Mouse (Mus musculus) lung, embryonic 15.5 days (tissue): Measurements from ENCODE around the gene Tcf12. TPM values are rescaled to one million over a fixed set of nuclear protein-coding genes. Genes with fewer than 3 reads are reported as not detected.

Experiments
- ATAC-seq: fragments of 200-750 bp; cut with Nextera tagmentation; 2 replicates; pipeline ENCODE4 v1.8.0; 2017; ENCODE audit warnings: moderate number of reproducible peaks, borderline replicate concordance; ENCODE audit not compliant: low FRiP score, low TSS enrichment; ENCODE audit errors: extremely low read depth
- H3K27ac ChIP-seq: fragments of 300-500 bp; sonication (generic); 2 replicates; pipeline ENCODE4 v1.5.1; 2015; ENCODE audit warnings: moderate library complexity, mild to moderate bottlenecking, inconsistent platforms
- H3K27me3 ChIP-seq: fragments of 300-500 bp; sonication (generic); 2 replicates; pipeline ENCODE4 v1.6.1; 2015; ENCODE audit warnings: inconsistent platforms
- H3K36me3 ChIP-seq: fragments of 300-500 bp; sonication (generic); 2 replicates; pipeline ENCODE4 v1.6.1; 2015; ENCODE audit warnings: inconsistent platforms
- H3K4me1 ChIP-seq: fragments of 300-500 bp; sonication (generic); 2 replicates; pipeline ENCODE4 v1.6.1; 2015; ENCODE audit warnings: inconsistent platforms
- H3K4me2 ChIP-seq: fragments of 300-500 bp; sonication (generic); 2 replicates; pipeline ENCODE4 v1.6.1; 2015; ENCODE audit warnings: inconsistent platforms, mild to moderate bottlenecking, moderate library complexity
- H3K4me3 ChIP-seq: fragments of 300-500 bp; sonication (generic); 2 replicates; pipeline ENCODE4 v1.5.1; 2015; ENCODE audit warnings: mild to moderate bottlenecking, inconsistent platforms
- H3K9ac ChIP-seq: fragments of 300-500 bp; sonication (generic); 2 replicates; pipeline ENCODE4 v1.6.1; 2015; ENCODE audit warnings: inconsistent platforms
- H3K9me3 ChIP-seq: fragments of 300-500 bp; sonication (generic); 2 replicates; pipeline ENCODE4 v1.6.1; 2016; ENCODE audit warnings: inconsistent platforms
- WGBS: fragments of 180-500 bp; shearing (Covaris S2); methylation state at CpG from one replicate; pipeline ENCODE4 v1.1.7; 2015; 5-methylcytosine and 5-hydroxymethylcytosine counted together
- polyA plus RNA-seq: library from polyadenylated mRNA; unstranded; fragments of >200 nt; fragmentation: Nextera tagmentation; extraction: Ambion mirVana; gene quantifications from 2 replicates; pipeline ENCODE4 v1.2.1, GENCODE M21; 2015

Tcf12 gene
- polyA plus RNA-seq, 1 experiment from 2014 or later = 75.8 TPM

DNA sequence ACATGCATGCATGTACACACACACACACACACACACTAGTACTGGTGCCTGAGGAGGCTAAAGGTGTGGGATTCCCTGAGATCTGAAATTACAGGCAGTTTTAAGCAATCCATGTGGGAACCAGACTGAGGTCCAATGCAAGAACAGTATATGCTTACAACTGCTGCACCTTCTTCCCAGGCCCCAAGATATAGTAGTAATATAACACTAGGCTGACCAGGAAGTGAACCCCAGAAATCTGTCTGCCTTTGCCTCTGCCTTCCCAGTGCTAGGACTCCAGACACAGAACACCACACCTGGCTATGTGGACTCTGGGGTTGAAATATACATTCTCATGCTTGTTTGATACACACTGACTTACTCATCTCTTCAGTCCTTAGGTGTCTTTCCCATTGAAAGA, 6.8 kb upstream of the Tcf12 start:
- Histone ChIP-seq H3K9ac (no peak overlapping the region), H3K4me2 (no peak overlapping the region), H3K4me3 (no peak overlapping the region), H3K36me3 (no peaks in the 10 kb centered on the region), H3K9me3 (no peaks in the 10 kb centered on the region), H3K27me3 (no peaks in the 10 kb centered on the region), H3K4me1 (no peaks in the 10 kb centered on the region), H3K27ac (no peak overlapping the region)
- ATAC-seq = no peak

GRCm38 (mm10) chr9:72111004-72111621, 558 bp downstream of the Tcf12 start:
- H3K9ac ChIP-seq = peak overlapping the region; percentile 97
- H3K27ac ChIP-seq = peak overlapping the region; percentile 96
- H3K36me3 ChIP-seq = no peaks in the 10 kb centered on the region
- H3K27me3 ChIP-seq = no peaks in the 10 kb centered on the region
- H3K4me1 ChIP-seq = peaks cover 16% of the 10 kb centered on the region
- under 1% methylated on average over 88 of the region's 90 CpGs for WGBS
- H3K9me3 ChIP-seq = no peaks in the 10 kb centered on the region
- peak overlapping the region; percentile 98 for H3K4me3 ChIP-seq
- ATAC-seq = peak; percentile 82
- peak overlapping the region; percentile 88 for H3K4me2 ChIP-seq

DNA sequence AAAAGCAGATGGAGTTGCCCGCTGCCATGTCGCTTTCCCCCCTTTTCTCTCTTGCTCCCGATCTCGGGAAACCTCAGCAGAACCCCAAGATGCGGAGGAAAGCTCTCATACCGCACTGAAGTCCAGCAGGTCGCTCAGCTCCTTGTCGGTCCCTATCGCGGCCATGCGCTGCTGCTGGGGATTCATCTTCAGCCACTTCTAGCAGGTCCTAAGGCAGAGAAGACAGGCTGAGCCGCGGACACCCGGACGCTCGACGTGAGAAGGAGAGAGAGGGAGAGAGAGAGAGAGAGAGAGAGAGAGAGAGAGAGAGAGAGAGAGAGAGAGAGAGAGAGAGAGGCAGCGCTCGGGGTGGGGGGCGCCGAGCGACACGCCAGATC, 1.1 kb downstream of the Tcf12 start:
- no peaks in the 10 kb centered on the region for H3K36me3 ChIP-seq
- peak; percentile 16; the same call in 1 of the 2 replicates for ATAC-seq
- peak overlapping the region; percentile 96 for H3K27ac ChIP-seq

GRCm38 (mm10) chr9:72103471-72103870, 8.2 kb downstream of the Tcf12 start:
- Histone ChIP-seq H3K9me3 (no peaks in the 10 kb centered on the region), H3K27me3 (no peaks in the 10 kb centered on the region), H3K4me2 (no peak overlapping the region), H3K4me1 (0 out of 2 replicates have a peak, but pooled peaks cover 3% of the 10 kb centered on the region), H3K4me3 (no peak overlapping the region), H3K27ac (no peak overlapping the region), H3K36me3 (peaks cover 6% of the 10 kb centered on the region; the same call in 1 of the 2 replicates), H3K9ac (no peak overlapping the region)
- WGBS = 90% methylated on average over 1 of the region's 1 CpGs
- no peak for ATAC-seq

More for the DNA sequence above, 1.1 kb downstream of the Tcf12 start:
- Histone ChIP-seq H3K9ac (peak overlapping the region; percentile 97), H3K4me3 (peak overlapping the region; percentile 98), H3K27me3 (no peaks in the 10 kb centered on the region), H3K9me3 (no peaks in the 10 kb centered on the region), H3K4me1 (peaks cover 16% of the 10 kb centered on the region), H3K4me2 (peak overlapping the region; percentile 88)
- WGBS = 2% methylated on average over 17 of the region's 23 CpGs

GRCm38 (mm10) chr9:72099945-72100685, 11.6 kb downstream of the Tcf12 start:
- ATAC-seq = no peak
- 69% methylated on average over 7 of the region's 7 CpGs for WGBS

DNA sequence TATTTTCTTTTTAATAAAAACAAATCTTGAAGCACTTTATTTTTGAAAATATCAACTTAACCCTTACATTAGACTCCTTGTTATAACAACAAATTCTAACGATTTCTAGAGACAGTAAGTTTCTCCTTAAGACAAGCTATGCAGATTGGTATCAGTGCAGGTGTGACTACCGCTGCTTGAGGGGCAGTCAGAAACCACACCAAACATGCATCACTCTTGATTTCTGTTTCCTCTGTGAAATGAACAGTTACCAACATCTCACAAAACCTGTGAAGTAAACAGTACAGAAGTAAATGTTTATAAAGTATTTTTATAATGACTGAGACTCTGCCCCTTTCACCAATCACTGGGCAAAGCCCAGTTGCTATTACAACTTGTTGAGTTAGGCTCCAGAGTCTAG, 13.6 kb downstream of the Tcf12 start:
- Histone ChIP-seq H3K4me1 (0 out of 2 replicates have a peak, but pooled peaks cover 3% of the 10 kb centered on the region), H3K9ac (no peak overlapping the region), H3K27me3 (no peaks in the 10 kb centered on the region), H3K9me3 (no peaks in the 10 kb centered on the region), H3K36me3 (peaks cover 11% of the 10 kb centered on the region), H3K27ac (no peak overlapping the region), H3K4me2 (no peak overlapping the region), H3K4me3 (no peak overlapping the region)
- ATAC-seq = no peak
- 77% methylated on average over 2 of the region's 2 CpGs for WGBS

More at GRCm38 (mm10) chr9:72099945-72100685, 11.6 kb downstream of the Tcf12 start:
- Histone ChIP-seq H3K9ac (no peak overlapping the region), H3K4me1 (0 out of 2 replicates have a peak, but pooled peaks cover 3% of the 10 kb centered on the region), H3K27ac (no peak overlapping the region), H3K9me3 (no peaks in the 10 kb centered on the region), H3K4me3 (no peak overlapping the region), H3K4me2 (no peak overlapping the region), H3K27me3 (no peaks in the 10 kb centered on the region), H3K36me3 (peaks cover 11% of the 10 kb centered on the region)

DNA sequence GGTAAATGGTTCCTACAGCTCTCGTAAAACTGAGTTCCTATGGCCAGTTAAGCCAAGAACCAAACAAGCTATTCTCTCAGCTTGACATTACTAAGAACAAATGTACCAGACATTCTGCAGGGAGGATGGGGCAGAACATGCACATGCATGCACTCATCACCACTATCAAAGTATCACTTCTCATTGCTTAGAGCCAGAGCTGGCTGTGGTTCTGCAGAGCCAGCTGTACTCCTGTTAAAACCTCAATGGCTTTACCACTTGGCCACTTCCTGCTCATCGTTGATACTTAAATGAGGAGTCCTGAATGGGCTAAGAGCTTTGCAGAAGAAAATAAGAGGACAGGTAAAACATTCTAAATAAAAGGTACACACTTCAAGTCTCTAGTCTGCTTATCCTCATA, 14.6 kb downstream of the Tcf12 start:
- WGBS = 95% methylated on average over 2 of the region's 2 CpGs
- no peak overlapping the region for H3K9ac ChIP-seq
- no peak for ATAC-seq
- no peak overlapping the region for H3K4me2 ChIP-seq
- H3K27ac ChIP-seq = no peak overlapping the region
- H3K27me3 ChIP-seq = no peaks in the 10 kb centered on the region
- H3K4me1 ChIP-seq = 0 out of 2 replicates have a peak, but pooled peaks cover 3% of the 10 kb centered on the region
- no peaks in the 10 kb centered on the region for H3K9me3 ChIP-seq
- H3K4me3 ChIP-seq = no peak overlapping the region
- H3K36me3 ChIP-seq = peaks cover 6% of the 10 kb centered on the region

DNA sequence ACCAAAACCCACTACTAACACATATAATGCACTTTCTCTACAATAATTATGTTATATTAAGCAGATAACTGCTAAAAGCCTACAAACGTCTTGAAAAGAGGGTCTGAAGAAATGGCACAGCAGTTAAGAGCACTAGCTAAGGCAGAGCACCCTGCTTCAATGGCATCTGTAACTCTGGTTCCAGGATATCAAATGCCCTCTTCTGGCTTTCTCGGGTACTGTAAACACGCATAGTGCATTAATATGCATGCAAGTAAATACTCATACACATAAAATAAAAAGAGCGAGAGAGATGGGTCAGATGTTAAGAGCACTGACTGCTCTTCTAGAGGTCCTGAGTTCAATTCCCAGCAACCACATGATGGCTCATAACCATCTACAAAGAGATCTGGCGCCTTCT, 17.0 kb downstream of the Tcf12 start:
- H3K4me1 ChIP-seq = no peaks in the 10 kb centered on the region
- no peaks in the 10 kb centered on the region for H3K9me3 ChIP-seq
- H3K4me2 ChIP-seq = no peak overlapping the region
- H3K27ac ChIP-seq = no peak overlapping the region
- 77% methylated on average over 5 of the region's 5 CpGs for WGBS
- H3K9ac ChIP-seq = no peak overlapping the region
- peaks cover 5% of the 10 kb centered on the region; the same call in 1 of the 2 replicates for H3K36me3 ChIP-seq
- ATAC-seq = no peak
- H3K27me3 ChIP-seq = no peaks in the 10 kb centered on the region
- H3K4me3 ChIP-seq = no peak overlapping the region

- Histone ChIP-seq H3K4me2 (no peak overlapping the region), H3K4me3 (no peak overlapping the region), H3K9ac (no peak overlapping the region), H3K27me3 (no peaks in the 10 kb centered on the region), H3K27ac (no peak overlapping the region), H3K36me3 (peaks cover 4% of the 10 kb centered on the region; the same call in 1 of the 2 replicates), H3K9me3 (no peaks in the 10 kb centered on the region), H3K4me1 (0 out of 2 replicates have a peak, but pooled peaks cover 3% of the 10 kb centered on the region)
- no peak for ATAC-seq
- WGBS = 76% methylated on average over 1 of the region's 1 CpGs
Measured at GRCm38 (mm10) chr9:72092191-72092590, 19.5 kb downstream of the Tcf12 start.

- no peaks in the 10 kb centered on the region for H3K9me3 ChIP-seq
- WGBS = 68% methylated on average over 3 of the region's 3 CpGs
- H3K9ac ChIP-seq = no peak overlapping the region
- no peak for ATAC-seq
- H3K27ac ChIP-seq = no peak overlapping the region
- H3K27me3 ChIP-seq = no peaks in the 10 kb centered on the region
- H3K36me3 ChIP-seq = no peaks in the 10 kb centered on the region
- H3K4me1 ChIP-seq = peaks cover 9% of the 10 kb centered on the region
- no peak overlapping the region for H3K4me3 ChIP-seq
- H3K4me2 ChIP-seq = no peak overlapping the region
Measured at GRCm38 (mm10) chr9:72088893-72089611, 22.6 kb downstream of the Tcf12 start.

DNA sequence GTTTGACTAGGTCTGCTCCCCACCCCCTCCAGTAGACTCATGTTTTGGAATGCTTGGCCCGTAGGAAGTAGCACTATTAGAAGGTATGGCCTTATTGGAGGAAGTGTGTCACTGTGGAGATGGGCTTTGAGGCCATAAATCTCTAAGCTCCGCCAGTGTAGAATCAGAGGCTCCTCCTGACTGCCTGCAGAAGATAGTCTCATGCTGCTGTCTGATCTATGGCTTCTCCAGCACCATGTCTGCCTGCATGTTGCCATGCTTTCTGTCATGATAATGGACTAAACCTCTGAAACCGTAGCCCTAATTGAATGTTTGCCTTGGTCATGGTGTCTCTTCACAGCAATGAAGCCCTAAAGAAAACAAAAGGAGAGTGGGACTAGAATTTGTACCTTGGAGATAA, 26.7 kb downstream of the Tcf12 start:
- 59% methylated on average over 3 of the region's 3 CpGs for WGBS
- Histone ChIP-seq H3K27me3 (no peaks in the 10 kb centered on the region), H3K4me3 (no peak overlapping the region), H3K4me2 (no peak overlapping the region), H3K9me3 (no peaks in the 10 kb centered on the region), H3K4me1 (peaks cover 10% of the 10 kb centered on the region), H3K36me3 (no peaks in the 10 kb centered on the region), H3K27ac (no peak overlapping the region), H3K9ac (no peak overlapping the region)
- ATAC-seq = no peak

DNA sequence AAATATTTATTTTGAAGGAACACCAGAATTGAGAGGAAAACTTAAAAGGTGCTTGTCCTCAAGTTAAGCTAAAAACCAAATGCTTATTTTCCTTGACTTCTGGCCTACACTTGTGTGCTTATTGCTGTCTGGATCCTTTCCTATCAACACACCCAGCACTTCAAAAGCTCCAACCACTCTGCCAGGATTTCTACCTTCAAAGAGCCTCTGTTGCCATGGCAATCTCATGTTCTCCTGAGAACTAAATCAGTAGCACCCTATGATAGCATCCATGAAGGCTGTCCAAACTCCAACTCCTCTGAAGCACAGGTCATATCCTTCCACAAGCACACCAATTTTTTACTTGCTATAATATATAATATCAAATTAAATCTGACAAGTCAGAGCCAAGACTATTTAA, 27.5 kb downstream of the Tcf12 start:
- Histone ChIP-seq H3K9me3 (no peaks in the 10 kb centered on the region), H3K27me3 (no peaks in the 10 kb centered on the region), H3K4me2 (no peak overlapping the region), H3K4me3 (no peak overlapping the region), H3K9ac (no peak overlapping the region), H3K27ac (no peak overlapping the region), H3K36me3 (no peaks in the 10 kb centered on the region), H3K4me1 (peaks cover 14% of the 10 kb centered on the region)
- no peak for ATAC-seq
